In the genomic region with DNA sequence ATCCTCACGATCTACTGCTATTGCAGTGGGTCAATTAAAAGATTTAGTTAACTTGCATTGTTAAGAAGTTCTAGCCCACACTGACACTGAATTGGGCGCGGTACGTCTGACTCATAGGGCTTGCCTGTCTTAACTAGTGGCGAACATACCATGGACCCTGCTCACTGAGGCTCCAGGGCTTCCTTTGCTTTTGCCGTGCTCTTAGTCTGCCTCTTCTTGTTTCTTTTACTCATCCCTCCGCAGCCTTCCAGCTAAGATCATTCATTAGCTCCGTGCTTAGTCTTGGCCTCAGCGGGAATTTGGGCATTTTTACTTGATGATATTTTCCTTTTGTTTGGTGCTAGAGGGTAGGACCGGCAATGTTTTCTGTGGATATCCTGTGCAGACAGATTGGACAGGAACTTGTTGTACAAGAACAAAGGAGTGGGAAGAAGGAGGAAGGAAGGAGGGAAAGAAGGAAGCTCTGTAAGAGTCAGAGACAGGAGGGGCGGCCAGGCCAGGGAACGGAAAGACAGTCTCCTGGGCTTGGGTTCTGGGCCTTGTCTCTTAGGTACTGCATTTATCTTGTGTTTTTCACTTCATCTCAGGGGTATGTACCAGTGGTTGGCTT, we compare ENCODE assay signal across 8 mouse cellular contexts. TPM values are rescaled to one million over a fixed set of nuclear protein-coding genes. Genes with fewer than 3 reads are reported as not detected.
DNase-seq lines count a peak whose midpoint lies in the region; ATAC-seq and TF ChIP-seq lines count a peak whose summit lies in the region.

No protein-coding gene starts in this region.

- H3K9ac ChIP-seq in midbrain, embryonic 14.5 days (replicated peaks; ENCODE audit: low read length) = no peak overlapping the region
- no peak overlapping the region for H3K9ac ChIP-seq in midbrain, postnatal 0 days (replicated peaks; ENCODE audit: low read length, poor library complexity, severe bottlenecking)
- no peak overlapping the region for H3K9ac ChIP-seq in intestine, embryonic 15.5 days

- H3K27me3 ChIP-seq in midbrain, embryonic 14.5 days (ENCODE audit: control insufficient read depth, insufficient read depth, low read length) = no peaks in the 10 kb centered on the region
- no peaks in the 10 kb centered on the region for H3K27me3 ChIP-seq in midbrain, postnatal 0 days (ENCODE audit: insufficient read depth, low read length)
- H3K27me3 ChIP-seq in intestine, embryonic 15.5 days (replicated peaks) = no peaks in the 10 kb centered on the region
- H3K27me3 ChIP-seq in splenic B cell, adult 2 months (ENCODE audit: control insufficient read depth, insufficient read depth, low read length, poor library complexity, severe bottlenecking) = no peaks in the 10 kb centered on the region

- no peak overlapping the region for H3K4me2 ChIP-seq in midbrain, embryonic 14.5 days (ENCODE audit: low read length)
- no peak overlapping the region for H3K4me2 ChIP-seq in midbrain, postnatal 0 days (ENCODE audit: low read depth, low read length, poor library complexity, severe bottlenecking)
- H3K4me2 ChIP-seq in intestine, embryonic 15.5 days (replicated peaks) = peak overlapping the region; percentile 7; the same call in 1 of the 2 replicates

- peaks cover 18% of the 10 kb centered on the region for H3K4me1 ChIP-seq in midbrain, embryonic 14.5 days (ENCODE audit: control insufficient read depth, insufficient read depth, low read length)
- peaks cover 7% of the 10 kb centered on the region; the same call in 1 of the 2 replicates for H3K4me1 ChIP-seq in midbrain, postnatal 0 days (ENCODE audit: insufficient read depth, low read length)
- peaks cover 19% of the 10 kb centered on the region for H3K4me1 ChIP-seq in intestine, embryonic 15.5 days (replicated peaks)

- H3K36me3 ChIP-seq in midbrain, embryonic 14.5 days (ENCODE audit: control insufficient read depth, insufficient read depth, low read length) = no peaks in the 10 kb centered on the region
- H3K36me3 ChIP-seq in midbrain, postnatal 0 days (ENCODE audit: insufficient read depth, low read length) = no peaks in the 10 kb centered on the region
- no peaks in the 10 kb centered on the region for H3K36me3 ChIP-seq in intestine, embryonic 15.5 days
- no peaks in the 10 kb centered on the region for H3K36me3 ChIP-seq in splenic B cell, adult 2 months (ENCODE audit: control insufficient read depth, insufficient read depth, low read length, poor library complexity, severe bottlenecking)

- no peak for DNase-seq in midbrain, embryonic 14.5 days
- no peak for DNase-seq in midbrain, postnatal 0 days (ENCODE audit: low spot score)
- peak; percentile 31 for DNase-seq in splenic B cell, adult 2 months (ENCODE audit: low read depth, low spot score)
- no peak for DNase-seq in testis, postnatal 10 days (ENCODE audit: low spot score)
- DNase-seq in layer of hippocampus, postnatal 14 days (ENCODE audit: low spot score in 2 of 2) = no peak

- 0 out of 2 replicates have a peak overlapping the region, but pooled peaks have one; percentile 2 for H3K27ac ChIP-seq in midbrain, embryonic 14.5 days (replicated peaks; ENCODE audit: low read depth, low read length)
- no peak overlapping the region for H3K27ac ChIP-seq in midbrain, postnatal 0 days (ENCODE audit: low read depth, low read length)
- H3K27ac ChIP-seq in intestine, embryonic 15.5 days = peak overlapping the region; percentile 20; the same call in 1 of the 2 replicates

- no peak for TF ChIP-seq CTCF in midbrain, postnatal 0 days (IDR thresholded peaks at IDR 0.05)

- H3K9me3 ChIP-seq in midbrain, embryonic 14.5 days (ENCODE audit: control insufficient read depth, low read length) = no peaks in the 10 kb centered on the region
- no peaks in the 10 kb centered on the region for H3K9me3 ChIP-seq in midbrain, postnatal 0 days (ENCODE audit: low read length)
- H3K9me3 ChIP-seq in intestine, embryonic 15.5 days = no peaks in the 10 kb centered on the region

- no peak for ATAC-seq in midbrain, embryonic 14.5 days (ENCODE audit: low FRiP score, low TSS enrichment)
- no peak for ATAC-seq in midbrain, postnatal 0 days (ENCODE audit: low FRiP score)
- peak; percentile 21; the same call in 1 of the 2 replicates for ATAC-seq in common myeloid progenitor, adult 5-6 weeks (replicated peaks; ENCODE audit: low read depth, poor library complexity, severe bottlenecking)
- ATAC-seq in intestine, embryonic 15.5 days = 0 out of 2 replicates have a peak, but pooled peaks have one; percentile 34
- no peak for ATAC-seq in activated CD4-positive, CD25-positive, alpha-beta regulatory T cell, adult 4 months

- H3K4me3 ChIP-seq in midbrain, embryonic 14.5 days (replicated peaks; ENCODE audit: low read depth, low read length) = no peak overlapping the region
- no peak overlapping the region for H3K4me3 ChIP-seq in midbrain, postnatal 0 days (ENCODE audit: low read depth, low read length)
- no peak overlapping the region for H3K4me3 ChIP-seq in intestine, embryonic 15.5 days (replicated peaks)

- 47% methylated on average over 12 of the region's 12 CpGs for WGBS in midbrain, embryonic 14.5 days
- WGBS in midbrain, postnatal 0 days = 38% methylated on average over 12 of the region's 12 CpGs
- WGBS in intestine, embryonic 15.5 days = 49% methylated on average over 12 of the region's 12 CpGs

RNA-seq across cellular contexts. Expression of a gene that starts 57.1 kb away (rescaled TPM):
- polyA plus RNA-seq in midbrain, embryonic 14.5 days (2014; fragmentation: Nextera tagmentation; extraction: Ambion mirVana) = 1.6 and 4.6 TPM in 2 replicates
- 2.6 and 3.3 TPM in 2 replicates for total RNA-seq in midbrain, postnatal 0 days (2014; rRNA removed)
- 3.1 and 3.5 TPM in 2 replicates for polyA plus RNA-seq in midbrain, postnatal 0 days (2015; fragmentation: Nextera tagmentation; extraction: Ambion mirVana)
- total RNA-seq in common myeloid progenitor, adult 5-6 weeks (2017) = 16.1 and 22.1 TPM in 2 replicates
- 5.4 and 5.6 TPM in 2 replicates for polyA plus RNA-seq in intestine, embryonic 15.5 days (2015; fragmentation: Nextera tagmentation; extraction: Ambion mirVana)
- 10 to 100 TPM; 21.6 to 22.8 TPM for polyA plus RNA-seq in activated CD4-positive, CD25-positive, alpha-beta regulatory T cell, adult 4 months (2017; shearing (Covaris generic))
- 1 to 10 TPM; 5.3 to 7.4 TPM for total RNA-seq in layer of hippocampus, postnatal 14 days (2021)

RNA-seq across cellular contexts. Expression of a gene that starts 58.5 kb away (rescaled TPM):
- 9.0 and 9.8 TPM in 2 replicates for polyA plus RNA-seq in midbrain, embryonic 14.5 days (2014; fragmentation: Nextera tagmentation; extraction: Ambion mirVana)
- total RNA-seq in midbrain, postnatal 0 days (2014; rRNA removed) = 25.9 and 42.3 TPM in 2 replicates
- 4.2 and 4.7 TPM in 2 replicates for polyA plus RNA-seq in midbrain, postnatal 0 days (2015; fragmentation: Nextera tagmentation; extraction: Ambion mirVana)
- total RNA-seq in common myeloid progenitor, adult 5-6 weeks (2017) = 19.7 and 21.1 TPM in 2 replicates
- polyA plus RNA-seq in intestine, embryonic 15.5 days (2015; fragmentation: Nextera tagmentation; extraction: Ambion mirVana) = 2.6 and 3.2 TPM in 2 replicates
- polyA plus RNA-seq in activated CD4-positive, CD25-positive, alpha-beta regulatory T cell, adult 4 months (2017; shearing (Covaris generic)) = 1 to 10 TPM; 3.3 TPM
- total RNA-seq in layer of hippocampus, postnatal 14 days (2021) = 10 to 100 TPM; 79.8 to 80.3 TPM

Comparison
In these comparisons a context has a peak if more than half of its experiments do, and no peak if none do; other contexts are left out.
1. ATAC-seq: peak in common myeloid progenitor, adult 5-6 weeks (single experiment) and intestine, embryonic 15.5 days (single experiment); none in midbrain, embryonic 14.5 days (single experiment), midbrain, postnatal 0 days (single experiment) and activated CD4-positive, CD25-positive, alpha-beta regulatory T cell, adult 4 months (single experiment).